Mouse (Mus musculus): ENCODE measurements around the gene Brf1. TPM values are rescaled to one million over a fixed set of nuclear protein-coding genes. Genes with fewer than 3 reads are reported as not detected.
A peak's percentile ranks its signal among the peaks of the same experiment; 100 is the strongest.

Brf1 gene
- polyA plus RNA-seq, 1 experiment, result 44.8 TPM

DNA sequence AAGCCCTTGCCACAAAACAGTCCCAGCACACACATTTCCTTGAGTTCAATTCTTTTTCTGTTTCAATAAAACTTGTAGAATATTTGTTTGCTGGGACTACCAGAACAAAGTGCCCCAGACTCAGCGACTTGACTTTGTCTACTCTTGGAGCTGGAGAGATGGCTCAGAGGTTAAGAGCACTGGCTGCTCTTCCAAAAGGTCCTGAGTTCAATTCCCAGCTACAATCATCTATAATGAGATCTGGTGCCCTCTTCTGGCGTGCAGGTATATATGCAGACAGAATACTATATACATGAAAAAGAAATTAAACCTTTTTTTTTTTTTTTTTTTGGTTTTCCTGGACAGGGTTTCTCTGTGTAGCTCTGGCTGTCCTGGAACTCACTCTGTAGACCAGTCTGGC is 2.2 kb upstream of the Brf1 start:
- WGBS, result 48% methylated on average over 2 of the region's 2 CpGs
- H3K27me3 ChIP-seq (replicated peaks; ENCODE audit: control insufficient read depth, insufficient read depth, low read length), result no peaks in the 10 kb centered on the region
- H3K27ac ChIP-seq (ENCODE audit: insufficient read depth, low read depth, low read length), result no peak overlapping the region
- no peak for TF ChIP-seq POLR2A (IDR thresholded peaks at IDR 0.05; ENCODE audit: low read depth, low read length)
- no peak for TF ChIP-seq CTCF (conservative IDR thresholded peaks at IDR 0.05; ENCODE audit: insufficient read depth, insufficient read length, low read depth, low read length)
- no peaks in the 10 kb centered on the region for H3K36me3 ChIP-seq (ENCODE audit: control insufficient read depth, insufficient read depth, low read length)
- peaks cover 10% of the 10 kb centered on the region for H3K4me1 ChIP-seq (ENCODE audit: control insufficient read depth, insufficient read depth, low read length)
- no peak for DNase-seq
- H3K4me3 ChIP-seq (ENCODE audit: insufficient read depth, low read depth, low read length), result no peak overlapping the region

DNA sequence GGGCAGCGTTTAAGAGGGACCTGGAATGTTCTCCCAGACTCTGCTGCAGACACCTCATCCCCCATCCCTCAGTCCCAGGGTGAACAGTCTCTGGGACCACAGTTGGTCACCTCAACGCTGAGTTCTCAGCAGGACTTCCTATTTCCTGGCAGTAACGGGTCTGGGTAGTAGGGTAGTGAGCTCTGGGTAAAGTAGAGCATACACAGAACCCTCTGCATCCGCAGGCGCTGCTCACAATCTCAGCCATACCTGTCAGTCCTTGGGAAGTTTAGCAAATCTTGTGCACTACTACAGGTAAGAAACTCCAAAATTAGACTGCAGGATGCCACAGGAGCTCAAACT is 600 bp upstream of the Brf1 start:
- peaks cover 10% of the 10 kb centered on the region for H3K4me1 ChIP-seq (ENCODE audit: control insufficient read depth, insufficient read depth, low read length)
- no peak for DNase-seq
- H3K27ac ChIP-seq (ENCODE audit: insufficient read depth, low read depth, low read length), result peak overlapping the region; percentile 48
- TF ChIP-seq POLR2A (IDR thresholded peaks at IDR 0.05; ENCODE audit: low read depth, low read length), result no peak
- TF ChIP-seq CTCF (conservative IDR thresholded peaks at IDR 0.05; ENCODE audit: insufficient read depth, insufficient read length, low read depth, low read length), result no peak
- peak overlapping the region; percentile 47 for H3K4me3 ChIP-seq (ENCODE audit: insufficient read depth, low read depth, low read length)
- H3K27me3 ChIP-seq (replicated peaks; ENCODE audit: control insufficient read depth, insufficient read depth, low read length), result no peaks in the 10 kb centered on the region
- 3% methylated on average over 5 of the region's 5 CpGs for WGBS
- H3K36me3 ChIP-seq (ENCODE audit: control insufficient read depth, insufficient read depth, low read length), result no peaks in the 10 kb centered on the region

DNA sequence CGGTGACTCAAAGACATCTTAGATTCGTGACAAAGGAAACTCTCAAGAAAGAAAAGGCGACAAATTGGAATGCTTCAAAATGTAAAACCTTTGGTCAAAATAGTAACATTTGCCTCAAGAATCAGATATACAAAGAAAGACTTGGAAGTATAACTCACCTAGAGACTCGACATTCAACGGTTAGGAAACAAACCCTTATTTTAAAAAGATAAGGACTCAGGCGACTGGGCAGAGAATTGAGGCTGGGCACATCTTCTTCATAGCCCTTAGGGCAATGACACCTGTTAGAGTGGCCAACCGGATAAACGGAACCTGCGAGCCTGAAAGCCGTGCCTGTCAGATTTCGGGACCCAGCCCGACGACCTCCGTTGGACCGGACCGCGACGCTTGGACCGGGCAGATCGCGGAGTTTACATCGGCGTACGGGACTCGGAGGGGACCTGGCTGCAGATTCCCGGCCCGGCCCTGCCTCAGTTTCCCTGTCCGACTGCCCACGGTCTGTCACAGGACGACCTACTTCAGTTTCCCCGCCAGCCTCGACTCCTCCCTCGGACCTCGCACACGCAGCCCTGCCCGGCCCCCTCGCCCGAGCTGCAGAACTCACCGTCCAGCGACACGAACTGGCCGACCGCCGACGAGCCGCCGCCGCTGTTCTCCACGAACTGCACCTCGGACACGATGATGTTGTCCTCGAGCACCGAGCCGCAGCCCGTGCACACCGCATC is 773 bp downstream of the Brf1 start:
- TF ChIP-seq CTCF (conservative IDR thresholded peaks at IDR 0.05; ENCODE audit: insufficient read depth, insufficient read length, low read depth, low read length) (no peak), POLR2A (IDR thresholded peaks at IDR 0.05; ENCODE audit: low read depth, low read length) (no peak)
- peaks cover 10% of the 10 kb centered on the region for H3K4me1 ChIP-seq (ENCODE audit: control insufficient read depth, insufficient read depth, low read length)
- peak overlapping the region; percentile 96 for H3K27ac ChIP-seq (ENCODE audit: insufficient read depth, low read depth, low read length)
- 1% methylated on average over 56 of the region's 56 CpGs for WGBS
- no peak for DNase-seq
- no peaks in the 10 kb centered on the region for H3K27me3 ChIP-seq (replicated peaks; ENCODE audit: control insufficient read depth, insufficient read depth, low read length)
- no peaks in the 10 kb centered on the region for H3K36me3 ChIP-seq (ENCODE audit: control insufficient read depth, insufficient read depth, low read length)
- H3K4me3 ChIP-seq (ENCODE audit: insufficient read depth, low read depth, low read length), result peak overlapping the region; percentile 92

DNA sequence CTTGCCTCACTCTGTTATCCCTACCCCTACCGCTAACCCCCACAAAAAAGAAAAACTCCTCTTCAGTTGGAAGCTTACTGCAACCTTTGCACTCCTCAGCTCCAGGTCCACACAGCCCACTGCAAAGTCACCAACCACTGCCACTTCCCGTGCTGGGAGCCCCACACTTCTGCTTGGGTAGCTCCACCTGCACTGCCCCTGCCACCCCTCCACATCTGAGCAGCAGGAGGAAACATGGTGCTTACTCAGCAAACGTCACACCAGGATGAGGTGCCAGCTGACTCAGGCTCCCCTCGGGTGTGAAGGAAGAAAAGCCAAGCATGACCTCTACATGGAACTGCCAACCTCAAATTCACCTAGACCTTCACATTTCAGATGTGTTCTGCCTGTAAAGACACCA is 6.4 kb downstream of the Brf1 start:
- Histone ChIP-seq H3K4me3 (ENCODE audit: insufficient read depth, low read depth, low read length) (no peak overlapping the region), H3K4me1 (ENCODE audit: control insufficient read depth, insufficient read depth, low read length) (peaks cover 8% of the 10 kb centered on the region), H3K27me3 (replicated peaks; ENCODE audit: control insufficient read depth, insufficient read depth, low read length) (no peaks in the 10 kb centered on the region), H3K36me3 (ENCODE audit: control insufficient read depth, insufficient read depth, low read length) (no peaks in the 10 kb centered on the region), H3K27ac (ENCODE audit: insufficient read depth, low read depth, low read length) (no peak overlapping the region)
- no peak for TF ChIP-seq POLR2A (IDR thresholded peaks at IDR 0.05; ENCODE audit: low read depth, low read length)
- no peak for TF ChIP-seq CTCF (conservative IDR thresholded peaks at IDR 0.05; ENCODE audit: insufficient read depth, insufficient read length, low read depth, low read length)
- WGBS, result 36% methylated on average over 4 of the region's 4 CpGs
- DNase-seq, result peak; percentile 27

DNA sequence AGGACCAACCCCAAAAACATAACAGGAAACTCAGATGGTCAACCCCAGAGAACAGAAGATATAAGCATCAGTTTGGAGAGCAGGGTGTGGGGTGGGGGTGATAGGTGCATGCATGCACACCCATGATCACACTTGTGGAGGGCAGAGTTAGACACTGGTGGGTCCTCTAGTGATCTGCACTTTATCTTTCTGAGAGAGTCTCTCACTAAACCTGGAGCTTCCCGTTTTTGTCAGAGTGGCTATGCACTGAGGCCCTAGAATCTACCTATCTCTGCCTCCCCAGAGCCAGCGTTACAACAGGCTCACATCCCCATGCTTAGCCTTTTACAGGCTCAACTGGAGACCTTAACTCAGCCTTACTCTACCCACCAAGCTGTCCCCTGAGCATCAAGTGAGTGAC is 9.1 kb downstream of the Brf1 start:
- H3K36me3 ChIP-seq (ENCODE audit: control insufficient read depth, insufficient read depth, low read length), result no peaks in the 10 kb centered on the region
- H3K4me1 ChIP-seq (ENCODE audit: control insufficient read depth, insufficient read depth, low read length), result no peaks in the 10 kb centered on the region
- no peak overlapping the region for H3K4me3 ChIP-seq (ENCODE audit: insufficient read depth, low read depth, low read length)
- no peaks in the 10 kb centered on the region for H3K27me3 ChIP-seq (replicated peaks; ENCODE audit: control insufficient read depth, insufficient read depth, low read length)
- WGBS, result 81% methylated on average over 2 of the region's 2 CpGs
- H3K27ac ChIP-seq (ENCODE audit: insufficient read depth, low read depth, low read length), result no peak overlapping the region
- no peak for TF ChIP-seq CTCF (conservative IDR thresholded peaks at IDR 0.05; ENCODE audit: insufficient read depth, insufficient read length, low read depth, low read length)
- no peak for TF ChIP-seq POLR2A (IDR thresholded peaks at IDR 0.05; ENCODE audit: low read depth, low read length)
- no peak for DNase-seq

DNA sequence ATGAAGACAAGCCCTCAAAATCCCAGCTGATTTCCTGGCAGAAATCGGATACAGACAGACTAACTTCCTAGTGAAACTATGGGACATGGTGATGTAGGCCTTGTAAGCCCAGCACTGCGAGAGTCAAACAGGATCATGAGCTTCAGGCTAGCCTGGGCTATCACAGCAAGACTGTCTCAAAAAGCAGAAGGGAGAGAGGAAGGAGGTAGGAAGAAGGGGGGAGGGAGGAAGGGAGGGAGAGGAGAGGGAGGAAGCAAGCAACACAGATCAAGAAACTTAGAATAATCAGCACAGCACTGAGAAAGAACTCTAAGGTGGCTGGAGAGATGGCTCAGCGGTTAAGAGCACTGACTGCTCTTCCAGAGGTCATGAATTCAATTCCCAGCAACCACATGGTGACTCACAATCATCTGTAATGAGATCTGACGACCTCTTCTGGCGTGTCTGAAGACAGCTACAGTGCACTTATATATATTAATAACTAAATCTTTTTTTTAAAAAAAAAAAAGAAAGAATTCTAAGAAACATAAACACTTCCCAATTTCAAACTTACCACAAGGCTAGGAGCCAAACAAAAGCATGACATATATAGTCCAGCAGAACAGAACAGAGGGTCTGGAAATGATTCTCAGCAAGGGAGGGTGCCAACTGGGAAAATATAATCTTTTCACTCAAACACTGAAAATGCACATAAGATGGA is 9.6 kb downstream of the Brf1 start:
- 86% methylated on average over 5 of the region's 5 CpGs for WGBS
- Histone ChIP-seq H3K4me3 (ENCODE audit: insufficient read depth, low read depth, low read length) (no peak overlapping the region), H3K27me3 (replicated peaks; ENCODE audit: control insufficient read depth, insufficient read depth, low read length) (no peaks in the 10 kb centered on the region), H3K36me3 (ENCODE audit: control insufficient read depth, insufficient read depth, low read length) (peaks cover 2% of the 10 kb centered on the region; the same call in 1 of the 2 replicates), H3K4me1 (ENCODE audit: control insufficient read depth, insufficient read depth, low read length) (no peaks in the 10 kb centered on the region), H3K27ac (ENCODE audit: insufficient read depth, low read depth, low read length) (no peak overlapping the region)
- TF ChIP-seq POLR2A (IDR thresholded peaks at IDR 0.05; ENCODE audit: low read depth, low read length) (no peak), CTCF (conservative IDR thresholded peaks at IDR 0.05; ENCODE audit: insufficient read depth, insufficient read length, low read depth, low read length) (no peak)
- no peak for DNase-seq

DNA sequence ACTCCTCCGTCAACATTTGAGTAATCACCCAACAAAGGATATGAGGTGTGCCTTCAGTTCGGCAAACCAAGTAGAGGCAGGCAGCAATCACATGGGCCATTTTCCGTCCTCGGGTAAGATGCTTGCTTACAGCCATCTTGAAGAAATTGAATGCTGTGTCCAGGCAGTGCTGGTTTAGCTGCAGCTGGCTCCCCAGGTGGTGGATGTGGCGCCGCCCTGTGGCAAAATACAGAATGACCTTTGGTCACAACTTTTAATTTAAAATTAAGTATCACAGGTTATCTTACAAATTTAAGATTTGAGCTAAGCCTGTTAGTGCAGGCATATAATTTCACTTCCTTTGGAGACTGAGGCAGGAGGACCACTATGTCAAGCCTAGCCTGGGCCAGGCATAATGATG is 12.6 kb downstream of the Brf1 start:
- WGBS, result 62% methylated on average over 6 of the region's 6 CpGs
- H3K4me3 ChIP-seq (ENCODE audit: insufficient read depth, low read depth, low read length), result no peak overlapping the region
- DNase-seq, result peak; percentile 24
- no peaks in the 10 kb centered on the region for H3K4me1 ChIP-seq (ENCODE audit: control insufficient read depth, insufficient read depth, low read length)
- H3K27ac ChIP-seq (ENCODE audit: insufficient read depth, low read depth, low read length), result no peak overlapping the region
- no peak for TF ChIP-seq POLR2A (IDR thresholded peaks at IDR 0.05; ENCODE audit: low read depth, low read length)
- TF ChIP-seq CTCF (conservative IDR thresholded peaks at IDR 0.05; ENCODE audit: insufficient read depth, insufficient read length, low read depth, low read length), result peak; percentile 40
- no peaks in the 10 kb centered on the region for H3K27me3 ChIP-seq (replicated peaks; ENCODE audit: control insufficient read depth, insufficient read depth, low read length)
- H3K36me3 ChIP-seq (ENCODE audit: control insufficient read depth, insufficient read depth, low read length), result peaks cover 2% of the 10 kb centered on the region; the same call in 1 of the 2 replicates

All from kidney, adult 2 months (tissue).